In the genomic region with DNA sequence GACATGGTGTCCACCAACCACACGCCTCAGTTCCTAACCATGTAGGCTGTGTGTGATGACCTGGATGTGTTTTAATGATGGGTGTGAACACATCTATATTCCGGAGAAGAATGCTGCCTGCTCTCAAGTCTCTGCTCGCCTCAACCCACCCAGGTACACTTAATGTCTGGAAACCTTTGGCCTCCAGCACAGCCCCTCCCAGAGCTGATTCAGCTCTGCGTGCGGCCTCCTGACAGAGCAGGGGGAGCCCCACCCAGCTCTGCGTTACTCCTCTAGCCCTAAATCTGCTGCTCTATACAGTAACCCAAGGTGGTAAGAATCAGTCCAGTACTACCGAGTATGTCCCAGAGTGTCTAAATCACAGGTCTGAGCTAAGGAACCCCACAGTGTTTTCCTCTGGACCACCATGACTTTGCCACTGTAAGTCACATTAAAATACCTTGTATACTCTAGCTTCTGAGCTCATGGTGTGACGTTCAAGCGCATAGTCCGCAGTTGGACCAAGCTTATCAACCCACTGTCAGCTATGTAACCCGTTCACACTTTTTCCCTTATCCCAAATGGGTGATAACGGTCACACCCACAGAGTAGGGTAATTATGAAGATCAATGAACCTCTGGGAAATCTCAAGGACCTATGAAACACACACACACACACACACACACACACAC, we compare ENCODE assay signal across 21 mouse cellular contexts. TPM values are rescaled to one million over a fixed set of nuclear protein-coding genes. Genes with fewer than 3 reads are reported as not detected.
DNase-seq lines count a peak whose midpoint lies in the region; ATAC-seq lines count a peak whose summit lies in the region.
"Had no signal": no experiment of that assay in that cellular context is flagged by ENCODE, and none has a peak within 500 bp of the region (broad histone marks: within the 10 kb centered on the region; RNA-seq: fewer than 3 reads in every experiment).

No protein-coding gene starts in this region.

- peak overlapping the region; percentile 86 for H3K27ac ChIP-seq in intestine, embryonic 16.5 days (ENCODE audit: low read length)
- H3K27ac ChIP-seq in stomach, embryonic 15.5 days = peak overlapping the region; percentile 13
- H3K27ac ChIP-seq: embryonic facial prominence, embryonic 13.5 days; forebrain, embryonic 12.5 days; gastrocnemius, adult 2 months; heart, embryonic 10.5 days; hindbrain, embryonic 14.5 days had no signal

- 54% methylated on average over 12 of the region's 12 CpGs for WGBS in intestine, embryonic 16.5 days
- WGBS in stomach, embryonic 15.5 days = 60% methylated on average over 12 of the region's 12 CpGs

- peak; percentile 20 to 29 for DNase-seq in urinary bladder, postnatal 36 days (ENCODE audit: low spot score in 2 of 2)
- DNase-seq in urinary bladder, postnatal 4 days (ENCODE audit: low spot score in 2 of 2) = no peak
- DNase-seq in adrenal gland, adult 8-10 months = no peak
- DNase-seq in adrenal gland, postnatal 4 days (ENCODE audit: low spot score in 2 of 2) = no peak
- DNase-seq in gastrocnemius, adult 18-20 months (ENCODE audit: low spot score) = no peak
- DNase-seq: cerebellum, adult 18-20 months; cerebellum, adult 9-11 months; cerebellum, postnatal 36 days; gastrocnemius, adult 2 months; gastrocnemius, postnatal 36 days; heart, adult 18-20 months; heart, postnatal 10 days had no signal

- no peaks in the 10 kb centered on the region for H3K9me3 ChIP-seq in intestine, embryonic 16.5 days (ENCODE audit: control insufficient read depth, low read length)
- H3K9me3 ChIP-seq in stomach, embryonic 15.5 days = no peaks in the 10 kb centered on the region
- H3K9me3 ChIP-seq: embryonic facial prominence, embryonic 13.5 days; forebrain, embryonic 12.5 days; heart, embryonic 10.5 days; hindbrain, embryonic 10.5 days had no signal

- H3K9ac ChIP-seq in intestine, embryonic 16.5 days (ENCODE audit: low read depth, low read length) = no peak overlapping the region; the same call in 1 of the 2 replicates
- no peak overlapping the region for H3K9ac ChIP-seq in stomach, embryonic 15.5 days
- H3K9ac ChIP-seq: embryonic facial prominence, embryonic 13.5 days; forebrain, embryonic 12.5 days; forebrain, postnatal 0 days; hindbrain, embryonic 14.5 days had no signal

- H3K4me1 ChIP-seq in intestine, embryonic 16.5 days (ENCODE audit: control insufficient read depth, insufficient read depth, low read length) = peaks cover 35% of the 10 kb centered on the region
- H3K4me1 ChIP-seq in stomach, embryonic 15.5 days = peaks cover 32% of the 10 kb centered on the region

- H3K36me3 ChIP-seq in intestine, embryonic 16.5 days (ENCODE audit: control insufficient read depth, insufficient read depth, low read length) = no peaks in the 10 kb centered on the region
- no peaks in the 10 kb centered on the region for H3K36me3 ChIP-seq in stomach, embryonic 15.5 days
- H3K36me3 ChIP-seq: embryonic facial prominence, embryonic 13.5 days; forebrain, embryonic 12.5 days; G1E; heart, embryonic 10.5 days; hindbrain, embryonic 10.5 days had no signal

- H3K27me3 ChIP-seq in intestine, embryonic 16.5 days (replicated peaks; ENCODE audit: control insufficient read depth, insufficient read depth, low read length) = no peaks in the 10 kb centered on the region
- H3K27me3 ChIP-seq in stomach, embryonic 15.5 days (replicated peaks) = no peaks in the 10 kb centered on the region
- H3K27me3 ChIP-seq: embryonic facial prominence, embryonic 13.5 days; forebrain, embryonic 12.5 days had no signal

- H3K4me3 ChIP-seq in intestine, embryonic 16.5 days (ENCODE audit: low read length) = no peak overlapping the region
- H3K4me3 ChIP-seq in stomach, embryonic 15.5 days (replicated peaks) = no peak overlapping the region
- H3K4me3 ChIP-seq: embryonic facial prominence, embryonic 13.5 days; forebrain, embryonic 12.5 days; gastrocnemius, adult 2 months; heart, embryonic 10.5 days; hindbrain, embryonic 10.5 days had no signal

- ATAC-seq in intestine, embryonic 16.5 days = peak; percentile 89
- ATAC-seq in stomach, embryonic 15.5 days (ENCODE audit: insufficient read depth, low FRiP score, low read depth) = 0 out of 2 replicates have a peak, but pooled peaks have one; percentile 10

- H3K4me2 ChIP-seq in intestine, embryonic 16.5 days (ENCODE audit: low read depth, low read length) = peak overlapping the region; percentile 27; the same call in 1 of the 2 replicates
- no peak overlapping the region for H3K4me2 ChIP-seq in stomach, embryonic 15.5 days
- H3K4me2 ChIP-seq: forebrain, embryonic 12.5 days had no signal

RNA-seq across cellular contexts. Expression of gene Mb21d2, which starts 49.7 kb away (rescaled TPM):
- polyA plus RNA-seq in intestine, embryonic 16.5 days (2015; fragmentation: Nextera tagmentation; extraction: Ambion mirVana) = 6.6 and 7.2 TPM in 2 replicates
- polyA plus RNA-seq in stomach, embryonic 15.5 days (2015; fragmentation: Nextera tagmentation; extraction: Ambion mirVana) = 7.5 and 7.7 TPM in 2 replicates
- 10 to 100 TPM; 12.4 to 17.8 (median 14.6) TPM for total RNA-seq in adrenal gland, adult 8-10 months (2022)
- 10 to 100 TPM; 16.5 to 19.3 TPM for total RNA-seq in adrenal gland, postnatal 4 days (2021)
- total RNA-seq in gastrocnemius, adult 18-20 months (2021) = 10 to 100 TPM in 1 of 2 experiments, 1 to 10 TPM in 1; 10.0 to 13.4 TPM
- total RNA-seq: G1E had no signal
- polyA plus RNA-seq: G1E had no signal

Comparison
In these comparisons a context has a peak if more than half of its experiments do, and no peak if none do; other contexts are left out.
1. DNase-seq: peak in urinary bladder, postnatal 36 days (2 of 2); none in urinary bladder, postnatal 4 days (0 of 2), adrenal gland, adult 8-10 months (single experiment), adrenal gland, postnatal 4 days (0 of 2) and gastrocnemius, adult 18-20 months (single experiment).